Mouse (Mus musculus): Measurements from ENCODE around the gene Nab1.

DNA sequence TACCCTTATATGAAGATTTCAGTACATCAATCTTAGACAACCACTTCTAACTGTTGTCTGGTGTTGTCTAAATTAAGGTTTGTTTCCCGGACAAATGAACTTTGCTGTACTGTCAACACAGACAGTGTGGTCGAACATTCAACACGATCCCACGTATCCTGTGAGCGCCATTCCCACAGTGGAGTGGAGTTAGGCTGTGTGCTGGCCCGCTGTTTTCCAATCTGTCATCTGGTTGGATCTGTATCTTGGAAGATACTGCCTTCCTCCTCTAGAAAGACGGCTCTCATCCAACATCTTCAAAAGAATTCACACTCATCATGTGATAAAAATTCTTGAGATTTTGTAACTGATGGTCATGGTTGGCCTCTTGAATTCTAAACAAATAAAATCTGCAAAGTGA lies 19.7 kb upstream of the Nab1 start:
- TF ChIP-seq EP300 (IDR thresholded peaks at IDR 0.05; ENCODE audit: low read depth) (no peak), CTCF (IDR thresholded peaks at IDR 0.05; ENCODE audit: low read depth) (no peak)

Measured in liver, postnatal 0 days (tissue).